Mouse (Mus musculus) CH12.LX (cell line): Measurements from ENCODE around the gene Prnp.

Experiments used
- BHLHE40 ChIP-seq: IDR thresholded peaks from 2 replicates; pipeline ENCODE4 v1.6.1; 2011; ENCODE audit warnings: mild to moderate bottlenecking, low read depth, low read length, improper control_type of control experiment
- CTCF ChIP-seq, 2 experiments: IDR thresholded peaks in 1 of 2; conservative IDR thresholded peaks in 1 of 2; 2 replicates each; pipeline ENCODE4 v1.5.1; 2011 to 2012; ENCODE audit warnings: low read depth in 2 of 2, low read length in 2 of 2, improper control_type of control experiment in 1 of 2, inconsistent platforms in 1 of 2, mild to moderate bottlenecking in 1 of 2, moderate library complexity in 1 of 2
- E2F4 ChIP-seq: IDR thresholded peaks from 2 replicates; pipeline ENCODE4 v1.6.1; 2011; ENCODE audit warnings: low read depth, low read length, improper control_type of control experiment; ENCODE audit not compliant: insufficient replicate concordance
- EP300 ChIP-seq: IDR thresholded peaks from 2 replicates; pipeline ENCODE4 v1.6.1; 2011; ENCODE audit warnings: low read length, improper control_type of control experiment
- NELFE ChIP-seq: IDR thresholded peaks from 2 replicates; pipeline ENCODE4 v1.6.1; 2011; ENCODE audit warnings: low read depth, low read length, improper control_type of control experiment
- POLR2A ChIP-seq: IDR thresholded peaks from 2 replicates; pipeline ENCODE4 v1.6.1; 2011; ENCODE audit warnings: low read depth, mild to moderate bottlenecking, improper control_type of control experiment, low read length
- SIN3A ChIP-seq: IDR thresholded peaks from 2 replicates; pipeline ENCODE4 v1.6.1; 2012; ENCODE audit warnings: low read length, improper control_type of control experiment, inconsistent platforms
- TBP ChIP-seq: conservative IDR thresholded peaks from 2 replicates; pipeline ENCODE4 v1.6.1; 2011; ENCODE audit warnings: low read depth, low read length, improper control_type of control experiment

DNA sequence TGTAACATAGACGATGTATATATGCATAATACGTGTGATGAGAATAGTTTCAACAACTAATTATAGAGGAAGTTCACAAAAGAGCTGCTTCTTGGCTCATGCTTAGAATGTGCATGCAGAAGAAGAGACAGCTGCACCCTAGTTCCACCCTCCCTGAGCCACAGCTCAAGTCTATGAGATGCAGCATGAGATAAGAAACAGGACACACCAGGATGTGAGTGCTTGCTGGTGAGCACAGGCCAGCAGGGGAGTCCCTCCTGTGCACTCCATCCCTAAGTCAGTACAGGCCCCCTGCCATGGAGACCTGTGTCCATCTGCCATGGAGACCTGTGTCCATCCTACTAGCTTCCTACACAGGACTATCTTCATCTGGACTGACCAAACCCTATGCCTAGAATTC is 60.9 kb downstream of the Prnp start:
- TF ChIP-seq E2F4: no peak
- TF ChIP-seq BHLHE40: no peak
- no peak for TF ChIP-seq CTCF (conservative IDR thresholded peaks at IDR 0.05 in 1 of 2, IDR thresholded peaks at IDR 0.05 in 1 of 2; ENCODE audit: low read depth in 2 of 2, low read length in 2 of 2)
- no peak for TF ChIP-seq TBP
- no peak for TF ChIP-seq NELFE
- no peak for TF ChIP-seq POLR2A
- no peak for TF ChIP-seq SIN3A
- TF ChIP-seq EP300: no peak
